Mouse (Mus musculus) erythroid progenitor cell, adult 5-6 weeks (primary cell): ENCODE results near the gene Pdap1. TPM values are rescaled to one million over a fixed set of nuclear protein-coding genes. Genes with fewer than 3 reads are reported as not detected.
"Not testable (repeated sequence)": the region's sequence is repeated elsewhere in the genome, so short reads cannot be mapped to it uniquely, and the experiment has no call there.

Source experiments
- ATAC-seq: replicated peaks from 2 replicates; pipeline ENCODE4 v1.8.0; 2016; ENCODE audit warnings: moderate number of reproducible peaks, mild to moderate bottlenecking, moderate TSS enrichment, inconsistent platforms; ENCODE audit not compliant: poor library complexity, low FRiP score, severe bottlenecking
- total RNA-seq, 2 experiments: library from RNA; stranded (forward) in 1 of 2; stranded (reverse) in 1 of 2; fragments of 150-400 nt in 1 of 2; fragments of 186-747, 209-891 nt in 1 of 2; gene quantifications; 2 replicates each; pipeline versions ENCODE4 v1.2.3 to v1.2.4; 2015 to 2017; ENCODE audit warnings: low replicate concordance in 2 of 2

Pdap1 gene
- total RNA-seq, 2 experiments from 2014 or later: 34.4 to 85.3 TPM

GRCm38 (mm10) chr5:145088186-145088585 is 51.9 kb downstream of the Pdap1 start:
- ATAC-seq: no peak

GRCm38 (mm10) chr5:145084822-145085221 is 55.2 kb downstream of the Pdap1 start:
- ATAC-seq: no peak

- ATAC-seq: peak; percentile 99
Observed at GRCm38 (mm10) chr5:145083632-145084451, 56.2 kb downstream of the Pdap1 start, which contains the start of the genes Arpc1a and Kpna7. Gene Arpc1a, plus strand, starts transcription at chr5:145083830. Gene Kpna7, minus strand, starts transcription at chr5:145084030.

GRCm38 (mm10) chr5:145083201-145083600 is 56.8 kb downstream of the Pdap1 start:
- not testable (repeated sequence) for ATAC-seq

GRCm38 (mm10) chr5:145081866-145082613 is 58.0 kb downstream of the Pdap1 start:
- no peak for ATAC-seq

Other genes starting within 250 kb of the Pdap1 start
- gene Smurf1, start 174.4 kb downstream of the Pdap1 start, total RNA-seq (2015; ENCODE audit: low replicate concordance): not detected in 2 replicates
- 1.9 and 2.1 TPM in 2 replicates for gene Smurf1, start 174.4 kb downstream of the Pdap1 start, total RNA-seq (2017; ENCODE audit: low replicate concordance)
- not detected in 2 replicates for gene Gm4871, start 107.5 kb downstream of the Pdap1 start, total RNA-seq (2015; ENCODE audit: low replicate concordance)
- gene Gm4871, start 107.5 kb downstream of the Pdap1 start, total RNA-seq (2017; ENCODE audit: low replicate concordance): not detected in 2 replicates
- gene 1700018F24Rik, start 97.2 kb downstream of the Pdap1 start, total RNA-seq (2015; ENCODE audit: low replicate concordance): not detected in 2 replicates
- gene 1700018F24Rik, start 97.2 kb downstream of the Pdap1 start, total RNA-seq (2017; ENCODE audit: low replicate concordance): not detected in 2 replicates
- 54.9 and 76.0 TPM in 2 replicates for gene Arpc1a, start 56.4 kb downstream of the Pdap1 start, total RNA-seq (2015; ENCODE audit: low replicate concordance)
- 17.3 and 34.7 TPM in 2 replicates for gene Arpc1a, start 56.4 kb downstream of the Pdap1 start, total RNA-seq (2017; ENCODE audit: low replicate concordance)
- not detected in 2 replicates for gene Kpna7, start 56.2 kb downstream of the Pdap1 start, total RNA-seq (2015; ENCODE audit: low replicate concordance)
- not detected in 2 replicates for gene Kpna7, start 56.2 kb downstream of the Pdap1 start, total RNA-seq (2017; ENCODE audit: low replicate concordance)
- gene Arpc1b, start 26.0 kb downstream of the Pdap1 start, total RNA-seq (2015; ENCODE audit: low replicate concordance): 42.8 and 47.6 TPM in 2 replicates
- gene Arpc1b, start 26.0 kb downstream of the Pdap1 start, total RNA-seq (2017; ENCODE audit: low replicate concordance): 29.4 and 33.0 TPM in 2 replicates
- gene Bud31, start 124 bp upstream of the Pdap1 start, total RNA-seq (2015; ENCODE audit: low replicate concordance): 91.0 and 168 TPM in 2 replicates
- gene Bud31, start 124 bp upstream of the Pdap1 start, total RNA-seq (2017; ENCODE audit: low replicate concordance): 128 and 139 TPM in 2 replicates
- 4.2 and 13.7 TPM in 2 replicates for gene Ptcd1, start 26.9 kb upstream of the Pdap1 start, total RNA-seq (2015; ENCODE audit: low replicate concordance)
- gene Ptcd1, start 26.9 kb upstream of the Pdap1 start, total RNA-seq (2017; ENCODE audit: low replicate concordance): 8.1 and 8.5 TPM in 2 replicates
- 29.8 and 37.8 TPM in 2 replicates for gene Cpsf4, start 27.0 kb upstream of the Pdap1 start, total RNA-seq (2015; ENCODE audit: low replicate concordance)
- gene Cpsf4, start 27.0 kb upstream of the Pdap1 start, total RNA-seq (2017; ENCODE audit: low replicate concordance): 33.1 and 36.8 TPM in 2 replicates
- 185 and 225 TPM in 2 replicates for gene Atp5j2, start 51.8 kb upstream of the Pdap1 start, total RNA-seq (2015; ENCODE audit: low replicate concordance)
- 43.9 and 68.5 TPM in 2 replicates for gene Atp5j2, start 51.8 kb upstream of the Pdap1 start, total RNA-seq (2017; ENCODE audit: low replicate concordance)
- gene Zkscan14, start 61.6 kb upstream of the Pdap1 start, total RNA-seq (2015; ENCODE audit: low replicate concordance): 5.9 and 10.8 TPM in 2 replicates
- 8.1 and 14.2 TPM in 2 replicates for gene Zkscan14, start 61.6 kb upstream of the Pdap1 start, total RNA-seq (2017; ENCODE audit: low replicate concordance)
- gene Zkscan5, start 64.3 kb upstream of the Pdap1 start, total RNA-seq (2015; ENCODE audit: low replicate concordance): 3.2 and 5.0 TPM in 2 replicates
- gene Zkscan5, start 64.3 kb upstream of the Pdap1 start, total RNA-seq (2017; ENCODE audit: low replicate concordance): 4.2 and 8.2 TPM in 2 replicates
- gene Zfp655, start 91.5 kb upstream of the Pdap1 start, total RNA-seq (2015; ENCODE audit: low replicate concordance): 21.4 and 30.6 TPM in 2 replicates
- gene Zfp655, start 91.5 kb upstream of the Pdap1 start, total RNA-seq (2017; ENCODE audit: low replicate concordance): 16.3 and 21.6 TPM in 2 replicates
- gene Zscan25, start 140.3 kb upstream of the Pdap1 start, total RNA-seq (2015; ENCODE audit: low replicate concordance): 2.9 and 4.2 TPM in 2 replicates
- gene Zscan25, start 140.3 kb upstream of the Pdap1 start, total RNA-seq (2017; ENCODE audit: low replicate concordance): not detected in 2 replicates
- gene Cyp3a57, start 205.0 kb upstream of the Pdap1 start, total RNA-seq (2015; ENCODE audit: low replicate concordance): not detected in 2 replicates
- not detected in 2 replicates for gene Cyp3a57, start 205.0 kb upstream of the Pdap1 start, total RNA-seq (2017; ENCODE audit: low replicate concordance)